Mouse (Mus musculus) CH12.LX (cell line): ENCODE data around the gene Ankrd63. TPM values are rescaled to one million over a fixed set of nuclear protein-coding genes. Genes with fewer than 3 reads are reported as not detected.

ENCODE experiments used
- DNase-seq: peaks from one replicate; pipeline ENCODE4 v3.0.0-alpha.2; 2013; ENCODE audit errors: extremely low read depth
- H3K27ac ChIP-seq: 2 replicates; pipeline ENCODE4 v1.5.1; 2012; ENCODE audit warnings: low read depth, mild to moderate bottlenecking, control low read depth, moderate library complexity; ENCODE audit not compliant: insufficient read depth
- H3K27me3 ChIP-seq: replicated peaks from 2 replicates; pipeline ENCODE3; 2012; ENCODE audit warnings: inconsistent platforms
- H3K36me3 ChIP-seq, 2 experiments: replicated peaks in 1 of 2; 2 replicates each; pipeline versions ENCODE3 to v1.6.1; 2012; ENCODE audit warnings: inconsistent platforms in 1 of 2, low read length in 1 of 2, mild to moderate bottlenecking in 1 of 2, mixed read lengths in 1 of 2, moderate library complexity in 1 of 2; ENCODE audit not compliant: control insufficient read depth in 1 of 2, insufficient read depth in 1 of 2
- H3K4me1 ChIP-seq, 2 experiments: 2 replicates each; pipeline ENCODE4 v1.6.1; 2012; ENCODE audit warnings: inconsistent platforms in 1 of 2, moderate library complexity in 1 of 2; ENCODE audit not compliant: insufficient read depth in 2 of 2, control insufficient read depth in 1 of 2
- H3K4me2 ChIP-seq: 2 replicates; pipeline ENCODE4 v1.6.1; 2012; ENCODE audit warnings: low read depth, mild to moderate bottlenecking, control low read depth; ENCODE audit not compliant: poor library complexity, insufficient read depth, severe bottlenecking
- H3K4me3 ChIP-seq, 3 experiments: fragments of 150-350 bp in 1 of 3; sonication (generic) in 1 of 3; replicated peaks in 1 of 3; 2 replicates each; pipeline versions ENCODE3 to v1.5.1; 2011 to 2012; ENCODE audit warnings: low read depth in 2 of 3, low read length in 2 of 3, mild to moderate bottlenecking in 2 of 3, moderate library complexity in 2 of 3, control low read depth in 1 of 3, improper control_type of control experiment in 1 of 3, inconsistent platforms in 1 of 3, mixed read lengths in 1 of 3; ENCODE audit not compliant: poor library complexity in 1 of 3
- H3K79me2 ChIP-seq: replicated peaks from 2 replicates; pipeline ENCODE4 v1.6.1; 2012; ENCODE audit warnings: mild to moderate bottlenecking, moderate library complexity; ENCODE audit not compliant: control insufficient read depth, poor library complexity, insufficient read depth, severe bottlenecking; ENCODE audit errors: extremely low read depth
- H3K9ac ChIP-seq: 2 replicates; pipeline ENCODE4 v1.6.1; 2012; ENCODE audit warnings: low read depth, mild to moderate bottlenecking, control low read depth, moderate library complexity; ENCODE audit not compliant: insufficient read depth
- H3K9me3 ChIP-seq: replicated peaks from 2 replicates; pipeline ENCODE3; 2012; ENCODE audit warnings: low read length, inconsistent platforms, mixed read lengths
- BHLHE40 ChIP-seq: IDR thresholded peaks from 2 replicates; pipeline ENCODE4 v1.6.1; 2011; ENCODE audit warnings: mild to moderate bottlenecking, low read depth, low read length, improper control_type of control experiment
- CHD1 ChIP-seq: IDR thresholded peaks from 2 replicates; pipeline ENCODE4 v1.6.1; 2012; ENCODE audit warnings: low read depth, low read length, improper control_type of control experiment, inconsistent platforms
- CTCF ChIP-seq, 2 experiments: IDR thresholded peaks in 1 of 2; conservative IDR thresholded peaks in 1 of 2; 2 replicates each; pipeline ENCODE4 v1.5.1; 2011 to 2012; ENCODE audit warnings: low read depth in 2 of 2, low read length in 2 of 2, improper control_type of control experiment in 1 of 2, inconsistent platforms in 1 of 2, mild to moderate bottlenecking in 1 of 2, moderate library complexity in 1 of 2
- E2F4 ChIP-seq: IDR thresholded peaks from 2 replicates; pipeline ENCODE4 v1.6.1; 2011; ENCODE audit warnings: low read depth, low read length, improper control_type of control experiment; ENCODE audit not compliant: insufficient replicate concordance
- ELF1 ChIP-seq: IDR thresholded peaks from 2 replicates; pipeline ENCODE4 v1.6.1; 2014; ENCODE audit warnings: low read depth, mild to moderate bottlenecking, inconsistent platforms, low read length, improper control_type of control experiment
- ETS1 ChIP-seq: conservative IDR thresholded peaks from 2 replicates; pipeline ENCODE4 v1.6.1; 2012; ENCODE audit warnings: low read depth, mild to moderate bottlenecking, inconsistent platforms, low read length, improper control_type of control experiment, moderate library complexity
- GABPA ChIP-seq: IDR thresholded peaks from 2 replicates; pipeline ENCODE4 v1.6.1; 2012; ENCODE audit warnings: low read depth, low read length, improper control_type of control experiment, inconsistent platforms; ENCODE audit not compliant: insufficient replicate concordance
- HCFC1 ChIP-seq: IDR thresholded peaks from 2 replicates; pipeline ENCODE4 v1.6.1; 2012; ENCODE audit warnings: low read depth, mild to moderate bottlenecking, inconsistent platforms, low read length, improper control_type of control experiment
- JUND ChIP-seq: conservative IDR thresholded peaks from 2 replicates; pipeline ENCODE4 v1.6.1; 2011; ENCODE audit warnings: low read depth, low read length, improper control_type of control experiment
- KAT2A ChIP-seq: IDR thresholded peaks from 2 replicates; pipeline ENCODE4 v1.6.1; 2012; ENCODE audit warnings: low read length, improper control_type of control experiment, inconsistent platforms; ENCODE audit not compliant: insufficient replicate concordance
- MAX ChIP-seq: IDR thresholded peaks from 2 replicates; pipeline ENCODE4 v1.6.1; 2011; ENCODE audit warnings: low read length, improper control_type of control experiment
- MAZ ChIP-seq: IDR thresholded peaks from 2 replicates; pipeline ENCODE4 v1.6.1; 2012; ENCODE audit warnings: low read depth, mild to moderate bottlenecking, inconsistent platforms, low read length, improper control_type of control experiment, moderate library complexity
- MEF2A ChIP-seq: IDR thresholded peaks from 2 replicates; pipeline ENCODE4 v1.6.1; 2014; ENCODE audit warnings: low read depth, mild to moderate bottlenecking, inconsistent platforms, low read length, improper control_type of control experiment, borderline replicate concordance
- MXI1 ChIP-seq: IDR thresholded peaks from 2 replicates; pipeline ENCODE4 v1.6.1; 2011; ENCODE audit warnings: mild to moderate bottlenecking, low read depth, low read length, improper control_type of control experiment
- MYC ChIP-seq: IDR thresholded peaks from 2 replicates; pipeline ENCODE4 v1.6.1; 2011; ENCODE audit warnings: low read depth, mild to moderate bottlenecking, improper control_type of control experiment, low read length
- NELFE ChIP-seq: IDR thresholded peaks from 2 replicates; pipeline ENCODE4 v1.6.1; 2011; ENCODE audit warnings: low read depth, low read length, improper control_type of control experiment
- POLR2AphosphoS2 ChIP-seq: IDR thresholded peaks from 2 replicates; pipeline ENCODE4 v1.6.1; 2011; ENCODE audit warnings: low read depth, low read length, improper control_type of control experiment
- RAD21 ChIP-seq: IDR thresholded peaks from 2 replicates; pipeline ENCODE4 v1.6.1; 2011; ENCODE audit warnings: low read depth, mild to moderate bottlenecking, low read length, improper control_type of control experiment, moderate library complexity
- SIN3A ChIP-seq: IDR thresholded peaks from 2 replicates; pipeline ENCODE4 v1.6.1; 2012; ENCODE audit warnings: low read length, improper control_type of control experiment, inconsistent platforms
- SMC3 ChIP-seq: IDR thresholded peaks from 2 replicates; pipeline ENCODE4 v1.6.1; 2011; ENCODE audit warnings: low read depth, low read length, improper control_type of control experiment
- TBP ChIP-seq: conservative IDR thresholded peaks from 2 replicates; pipeline ENCODE4 v1.6.1; 2011; ENCODE audit warnings: low read depth, low read length, improper control_type of control experiment
- USF1 ChIP-seq: IDR thresholded peaks from 2 replicates; pipeline ENCODE4 v1.6.1; 2014; ENCODE audit warnings: low read depth, mild to moderate bottlenecking, inconsistent platforms, low read length, improper control_type of control experiment
- USF2 ChIP-seq: conservative IDR thresholded peaks from 2 replicates; pipeline ENCODE4 v1.6.1; 2011; ENCODE audit warnings: low read depth, low read length, improper control_type of control experiment
- ZC3H11A ChIP-seq: IDR thresholded peaks from 2 replicates; pipeline ENCODE4 v1.6.1; 2012; ENCODE audit warnings: low read depth, mild to moderate bottlenecking, inconsistent platforms, low read length, improper control_type of control experiment
- dilution Hi-C: fragments of 300-500 bp; cut with MboI; formaldehyde crosslinking; loops from 2 replicates; pipeline ENCODE4 v1.14.3; 2020; ENCODE audit warnings: low sequenced_read_pairs; ENCODE audit not compliant: extremely low pct_unique_long_range_greater_than_20kb, extremely low pct_ligation_motif_present
- in situ Hi-C: fragments of 300-500 bp; cut with MboI; formaldehyde crosslinking; loops from 3 replicates; pipeline ENCODE4 v1.14.3; 2019; ENCODE audit warnings: low sequenced_read_pairs, low pct_ligation_motif_present, low pct_unique_long_range_greater_than_20kb, mixed read lengths
- polyA plus RNA-seq: library from polyadenylated mRNA; unstranded; fragments of >175 nt; gene quantifications from 2 replicates; pipeline ENCODE4 v1.2.1, GENCODE M21; 2012; ENCODE audit warnings: low read depth; ENCODE audit not compliant: insufficient read length
- total RNA-seq, 2 experiments: library from RNA; depleted of rRNA; stranded (reverse); fragments of 300-350 nt in 1 of 2; fragments of >200 nt in 1 of 2; gene quantifications; 2 replicates each; pipeline ENCODE4 v1.2.3; 2012 to 2014

The Ankrd63 gene
- total and polyA plus RNA-seq, 3 experiments: 0.07 TPM; not detected in 2

DNA sequence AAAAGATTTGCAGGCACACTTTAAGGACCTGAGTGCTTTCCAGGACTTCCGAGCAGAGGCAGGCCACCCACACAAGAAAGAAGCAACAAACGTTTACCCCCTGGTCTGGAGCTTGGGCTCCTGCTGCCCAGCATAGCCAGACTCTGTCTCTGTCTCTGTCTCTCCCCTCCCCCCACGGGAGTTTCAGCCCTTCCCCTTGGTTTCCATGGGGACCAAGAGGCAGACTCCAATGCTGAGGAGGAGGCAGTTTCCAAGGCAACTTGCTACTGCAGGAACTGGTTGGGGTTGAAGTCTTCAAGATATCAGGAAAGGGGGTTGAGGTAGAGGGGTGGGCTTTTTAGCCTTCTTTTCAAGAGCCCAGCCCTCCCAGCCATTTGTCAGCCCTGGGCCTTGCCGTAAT lies 10.5 kb upstream of the Ankrd63 start:
- H3K36me3 ChIP-seq: peaks cover 39 to 98% of the 10 kb centered on the region in 2 experiments
- no peaks in the 10 kb centered on the region for H3K27me3 ChIP-seq
- H3K9me3 ChIP-seq: no peaks in the 10 kb centered on the region
- H3K4me1 ChIP-seq: peaks cover 10 to 21% of the 10 kb centered on the region in 2 experiments
- H3K9ac ChIP-seq: no peak overlapping the region
- no peaks in the 10 kb centered on the region for H3K79me2 ChIP-seq
- DNase-seq: no peak
- TF ChIP-seq CHD1 (no peak), MAZ (no peak), TBP (no peak), GABPA (no peak), SIN3A (no peak), CTCF (conservative IDR thresholded peaks at IDR 0.05 in 1 of 2, IDR thresholded peaks at IDR 0.05 in 1 of 2; ENCODE audit: low read depth in 2 of 2, low read length in 2 of 2) (no peak), USF1 (no peak), SMC3 (no peak), KAT2A (no peak), BHLHE40 (no peak)
- no peak overlapping the region for H3K27ac ChIP-seq
- H3K4me3 ChIP-seq: no peak overlapping the region
- in situ Hi-C loops: no loop called here
- no peak overlapping the region for H3K4me2 ChIP-seq
- dilution Hi-C loops: no loop called here

DNA sequence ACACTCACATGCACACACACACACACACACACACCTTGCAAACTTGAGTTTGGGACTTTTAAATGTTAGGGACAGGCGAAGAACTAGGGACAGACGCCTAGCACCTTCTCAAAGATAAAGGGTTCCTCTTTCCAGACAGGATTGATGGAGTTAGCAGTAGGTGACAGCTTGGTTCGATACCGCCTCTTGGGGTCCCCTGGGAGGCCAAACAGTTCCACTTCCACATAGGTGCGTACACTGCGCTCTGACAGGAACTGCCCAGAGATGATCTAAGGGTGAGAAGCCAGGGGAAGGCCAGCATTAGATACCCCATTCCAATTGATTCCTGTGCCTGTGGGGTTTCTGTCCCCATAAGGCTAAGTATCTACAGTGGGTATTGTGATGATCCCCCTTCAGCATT lies 9.9 kb upstream of the Ankrd63 start:
- peak; percentile 69 for DNase-seq
- H3K4me1 ChIP-seq: peaks cover 10 to 21% of the 10 kb centered on the region in 2 experiments
- dilution Hi-C loops: no loop called here
- no peak for TF ChIP-seq USF2
- no peak for TF ChIP-seq USF1
- TF ChIP-seq ELF1: no peak
- TF ChIP-seq HCFC1: no peak
- no peak for TF ChIP-seq ETS1
- TF ChIP-seq, all 38 proteins: peak for 0
- Histone ChIP-seq H3K27ac (no peak overlapping the region), H3K9ac (no peak overlapping the region), H3K36me3 (peaks cover 33 to 98% of the 10 kb centered on the region in 2 experiments), H3K4me2 (no peak overlapping the region), H3K27me3 (no peaks in the 10 kb centered on the region), H3K9me3 (no peaks in the 10 kb centered on the region), H3K79me2 (no peaks in the 10 kb centered on the region), H3K4me3 (no peak overlapping the region)
- in situ Hi-C loops: no loop called here

DNA sequence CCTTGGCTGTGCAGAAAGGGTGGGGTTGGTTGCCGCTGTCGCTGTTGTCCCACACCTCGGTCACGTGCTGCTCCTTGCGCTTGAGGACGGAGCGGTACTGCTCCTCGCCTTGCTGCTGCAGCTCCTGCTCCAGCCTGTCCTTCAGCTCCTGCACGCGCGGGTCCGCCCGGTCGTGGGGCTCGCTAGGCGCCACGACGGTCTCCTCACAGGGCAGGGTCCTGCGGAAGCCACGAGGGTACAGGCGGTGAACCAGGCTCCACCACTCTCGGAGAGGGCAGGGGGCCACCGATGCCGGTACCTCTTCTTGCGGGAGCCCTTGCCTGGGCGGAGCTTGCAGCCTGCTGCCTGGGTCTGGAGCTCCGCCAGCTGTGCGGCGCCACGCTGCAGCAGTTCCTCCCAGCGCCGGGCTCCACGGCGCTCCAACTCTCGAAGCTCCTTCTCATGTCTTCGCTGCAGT lies 7.3 kb upstream of the Ankrd63 start:
- dilution Hi-C loops: no loop called here
- in situ Hi-C loops: no loop called here
- no peak overlapping the region for H3K4me2 ChIP-seq
- no peak overlapping the region for H3K4me3 ChIP-seq
- H3K9ac ChIP-seq: no peak overlapping the region
- H3K36me3 ChIP-seq: peaks cover 21 to 89% of the 10 kb centered on the region in 2 experiments
- no peaks in the 10 kb centered on the region for H3K27me3 ChIP-seq
- TF ChIP-seq MAX (no peak), NELFE (no peak), CTCF (conservative IDR thresholded peaks at IDR 0.05 in 1 of 2, IDR thresholded peaks at IDR 0.05 in 1 of 2; ENCODE audit: low read depth in 2 of 2, low read length in 2 of 2) (no peak), POLR2AphosphoS2 (no peak), MXI1 (no peak), MEF2A (no peak), GABPA (no peak), JUND (no peak), RAD21 (no peak), E2F4 (no peak), MYC (no peak), ZC3H11A (no peak), USF1 (no peak), SMC3 (no peak)
- no peaks in the 10 kb centered on the region for H3K9me3 ChIP-seq
- H3K27ac ChIP-seq: no peak overlapping the region
- H3K79me2 ChIP-seq: no peaks in the 10 kb centered on the region
- peaks cover 12 to 42% of the 10 kb centered on the region in 2 experiments for H3K4me1 ChIP-seq
- no peak for DNase-seq
